Mouse (Mus musculus): ENCODE results near the gene Foxl1. TPM values are rescaled to one million over a fixed set of nuclear protein-coding genes. Genes with fewer than 3 reads are reported as not detected.

Gene Foxl1
- total RNA-seq, 2 experiments from 2014 or later = 0.21 TPM; not detected in 1

DNA sequence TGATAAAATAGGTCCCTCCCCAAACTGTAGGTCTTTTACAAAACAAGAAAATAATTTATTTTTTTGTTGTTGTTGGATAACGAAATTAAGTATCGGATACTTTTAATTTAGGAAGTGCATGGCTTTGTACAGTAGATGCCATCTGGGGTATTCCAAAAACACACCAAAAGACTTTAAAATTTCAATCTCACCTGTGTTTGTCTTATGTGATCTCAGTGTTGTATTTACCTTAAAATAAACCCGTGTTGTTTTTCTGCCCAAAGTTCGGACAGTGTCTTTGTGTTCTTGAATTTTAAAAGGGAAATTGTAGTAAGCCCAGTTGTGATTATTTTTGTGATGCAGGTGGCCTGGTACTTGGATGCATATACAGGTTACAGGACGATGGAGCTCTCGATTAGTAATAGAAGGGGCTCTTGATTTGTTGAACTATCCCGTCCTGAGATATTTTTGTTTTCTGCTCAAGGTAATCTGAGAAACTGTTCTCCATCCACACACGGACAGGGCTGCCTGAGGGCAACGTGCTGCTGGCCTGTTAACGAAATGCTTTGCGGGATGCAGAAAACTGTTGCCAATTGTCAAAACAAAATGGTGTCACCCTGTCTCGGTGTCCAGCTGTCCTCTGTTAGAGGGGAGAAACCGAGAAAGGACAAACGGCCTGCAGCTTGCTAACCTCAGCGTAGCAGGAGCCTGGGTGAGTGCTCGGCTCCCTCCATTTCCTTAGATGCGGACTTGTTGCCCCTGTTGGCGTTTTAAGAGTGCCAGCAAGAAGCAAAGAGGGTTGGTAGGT is 8.9 kb upstream of the Foxl1 start:
- no peak for DNase-seq (ENCODE audit: extremely low spot score in 1 of 2, low spot score in 2 of 2)
- TF ChIP-seq CTCF (IDR thresholded peaks at IDR 0.05) = no peak
- no peak overlapping the region for H3K4me3 ChIP-seq
- intact Hi-C loops (cut with DNase I) = loop anchor here (2.0 kb wide), 1 partner anchor 44 kb away; no protein-coding TSS in a partner anchor
- no peak overlapping the region for H3K27ac ChIP-seq

- Histone ChIP-seq H3K4me3 (no peak overlapping the region), H3K27ac (no peak overlapping the region)
- intact Hi-C loops (cut with DNase I) = loop anchor here (2.0 kb wide), 1 partner anchor 45 kb away; no protein-coding TSS in a partner anchor
- DNase-seq (ENCODE audit: extremely low spot score in 1 of 2, low spot score in 2 of 2) = no peak
- no peak for TF ChIP-seq CTCF (IDR thresholded peaks at IDR 0.05)
Observed at GRCm38 (mm10) chr8:121119635-121120455, 7.9 kb upstream of the Foxl1 start.

DNA sequence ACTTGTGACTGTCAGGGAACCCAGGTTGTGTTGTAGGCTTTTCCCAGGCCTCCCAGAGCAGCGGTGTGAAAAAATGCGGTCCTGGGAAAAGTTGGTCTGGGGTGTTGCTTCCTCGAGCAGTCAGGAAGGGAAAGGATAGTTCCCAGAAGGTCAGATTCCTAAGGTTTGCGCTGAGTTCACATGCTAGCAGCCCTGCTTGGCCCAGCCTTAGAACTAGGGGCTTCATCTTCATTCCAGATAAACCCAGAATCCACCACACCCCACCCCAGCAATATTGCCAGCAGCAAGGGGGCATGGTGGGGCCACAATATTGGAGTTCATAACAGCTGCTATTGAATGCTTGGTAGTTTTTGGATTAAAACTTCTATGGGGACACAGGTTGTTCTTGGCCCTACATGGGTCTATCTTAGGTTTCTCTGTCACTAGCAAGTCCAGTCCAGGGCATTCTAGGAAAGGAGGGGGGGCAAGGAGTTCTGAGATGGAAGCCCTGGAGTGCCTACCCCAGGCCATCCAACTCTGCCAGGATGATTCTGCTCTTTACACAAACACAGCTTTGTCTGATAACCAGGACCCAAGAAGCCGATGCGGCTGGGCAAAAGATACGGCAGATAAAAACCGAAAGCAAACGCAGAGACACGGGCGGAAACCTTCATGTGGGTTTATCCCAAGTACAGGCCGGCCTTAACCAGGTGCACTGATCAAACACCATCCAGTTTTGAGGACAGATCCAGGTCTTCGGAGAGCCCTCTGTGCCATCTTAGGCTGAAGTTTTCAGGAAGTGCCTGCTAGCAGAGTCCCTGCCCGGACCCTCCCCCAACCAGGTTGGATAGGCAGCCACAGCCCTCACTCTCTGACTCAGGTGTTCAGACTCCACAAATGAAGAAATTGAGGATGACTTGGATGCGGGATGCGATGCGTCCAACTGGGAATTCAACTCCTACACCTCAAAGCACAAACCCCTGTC is 7.0 kb upstream of the Foxl1 start:
- Histone ChIP-seq H3K4me3 (no peak overlapping the region), H3K27ac (no peak overlapping the region)
- no peak for DNase-seq (ENCODE audit: extremely low spot score in 1 of 2, low spot score in 2 of 2)
- intact Hi-C loops (cut with DNase I) = no loop called here
- TF ChIP-seq CTCF (IDR thresholded peaks at IDR 0.05) = no peak

DNA sequence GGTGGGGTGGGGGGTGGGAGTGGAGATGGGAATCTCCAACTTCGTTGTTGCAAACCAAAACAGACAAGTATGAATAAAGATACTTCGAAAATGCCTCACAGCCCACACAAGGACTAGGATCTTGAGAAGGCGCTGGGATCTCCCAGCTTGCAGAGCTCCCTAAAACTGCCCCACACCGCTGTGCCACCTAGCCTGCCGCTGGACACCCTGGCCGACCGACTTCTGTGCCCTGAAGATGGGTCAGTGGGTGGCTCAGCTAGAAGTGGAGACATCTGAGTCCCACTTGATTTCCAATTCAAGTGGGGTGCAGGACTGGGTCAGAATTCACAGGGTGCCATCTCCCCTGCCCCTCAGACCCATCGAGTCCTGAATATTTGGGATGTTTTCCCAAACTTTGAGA is 6.0 kb upstream of the Foxl1 start:
- intact Hi-C loops (cut with DNase I) = no loop called here
- H3K4me3 ChIP-seq = no peak overlapping the region
- no peak for DNase-seq (ENCODE audit: extremely low spot score in 1 of 2, low spot score in 2 of 2)
- H3K27ac ChIP-seq = no peak overlapping the region
- no peak for TF ChIP-seq CTCF (IDR thresholded peaks at IDR 0.05)

DNA sequence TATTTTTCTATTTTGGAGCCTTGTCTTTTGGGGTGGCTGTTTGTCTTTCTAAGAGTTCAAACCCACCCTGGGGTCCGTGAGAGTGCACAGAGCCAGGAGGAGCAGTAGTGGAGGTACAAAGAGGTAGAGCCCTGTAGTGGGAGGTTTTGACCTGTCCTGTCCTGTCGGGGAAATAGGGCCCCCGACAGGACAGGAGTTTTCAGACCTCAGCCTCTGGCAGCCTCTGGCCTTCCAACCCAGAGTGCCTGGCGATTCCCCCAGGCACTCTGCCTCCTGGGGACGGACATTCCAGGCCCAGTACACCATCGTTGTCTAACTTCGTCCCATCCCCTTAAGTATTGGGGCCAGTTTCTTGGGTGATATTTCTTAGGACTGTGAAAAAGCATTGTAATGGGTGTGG is 5.4 kb upstream of the Foxl1 start:
- intact Hi-C loops (cut with DNase I) = no loop called here
- no peak for DNase-seq (ENCODE audit: extremely low spot score in 1 of 2, low spot score in 2 of 2)
- no peak overlapping the region for H3K27ac ChIP-seq
- no peak overlapping the region for H3K4me3 ChIP-seq
- TF ChIP-seq CTCF (IDR thresholded peaks at IDR 0.05) = no peak

DNA sequence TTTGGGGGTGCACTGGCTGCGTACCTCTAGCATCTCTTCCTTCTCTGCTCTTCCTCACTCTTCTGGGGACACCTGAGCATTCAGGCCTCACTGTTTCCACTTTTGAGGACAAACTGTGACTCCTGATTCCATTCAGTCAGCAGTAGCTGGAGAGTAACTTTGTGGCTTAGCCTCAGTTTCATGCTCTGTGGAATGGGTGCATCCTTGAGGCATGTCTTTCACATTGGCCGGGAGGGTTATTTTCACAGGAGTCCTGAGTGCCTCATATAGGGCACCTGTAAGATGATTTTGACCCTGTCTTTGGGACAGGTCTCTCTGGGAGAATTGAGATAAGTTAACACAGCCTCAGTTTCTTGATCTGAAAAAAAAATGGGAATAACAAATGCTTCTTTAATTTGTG is 4.6 kb upstream of the Foxl1 start:
- Histone ChIP-seq H3K27ac (no peak overlapping the region), H3K4me3 (no peak overlapping the region)
- no peak for DNase-seq (ENCODE audit: extremely low spot score in 1 of 2, low spot score in 2 of 2)
- no peak for TF ChIP-seq CTCF (IDR thresholded peaks at IDR 0.05)
- intact Hi-C loops (cut with DNase I) = no loop called here

GRCm38 (mm10) chr8:121124547-121125239 is 3.0 kb upstream of the Foxl1 start:
- no peak for TF ChIP-seq CTCF (IDR thresholded peaks at IDR 0.05)
- Histone ChIP-seq H3K27ac (no peak overlapping the region), H3K4me3 (no peak overlapping the region)
- intact Hi-C loops (cut with DNase I) = no loop called here
- no peak for DNase-seq (ENCODE audit: extremely low spot score in 1 of 2, low spot score in 2 of 2)

- intact Hi-C loops (cut with DNase I) = no loop called here
- peak; percentile 43 to 57 for DNase-seq (ENCODE audit: extremely low spot score in 1 of 2, low spot score in 2 of 2)
- peak; percentile 43 for TF ChIP-seq CTCF (IDR thresholded peaks at IDR 0.05)
- H3K4me3 ChIP-seq = no peak overlapping the region
- H3K27ac ChIP-seq = no peak overlapping the region
Observed at GRCm38 (mm10) chr8:121125311-121125876, 2.3 kb upstream of the Foxl1 start.

DNA sequence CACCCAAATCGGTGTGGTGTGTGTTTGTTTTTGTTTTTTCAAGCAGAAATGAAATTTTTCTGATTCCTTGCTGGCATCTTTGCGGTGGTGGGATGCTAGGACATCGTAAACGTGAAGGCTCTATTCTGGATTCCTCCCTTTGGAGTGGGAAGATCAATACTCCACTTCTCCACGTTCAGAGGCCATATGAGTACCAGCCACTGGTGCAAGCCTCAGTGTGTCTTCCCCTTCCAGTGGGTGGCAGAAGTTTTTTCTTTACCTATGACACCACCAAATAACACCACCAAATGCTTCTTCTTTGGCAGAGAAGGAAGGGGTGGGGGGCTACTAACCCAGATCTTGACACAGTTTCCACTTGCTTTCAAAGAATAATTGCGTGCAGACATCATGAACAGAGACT is 1.5 kb upstream of the Foxl1 start:
- intact Hi-C loops (cut with DNase I) = no loop called here
- TF ChIP-seq CTCF (IDR thresholded peaks at IDR 0.05) = no peak
- DNase-seq (ENCODE audit: extremely low spot score in 1 of 2, low spot score in 2 of 2) = no peak
- H3K27ac ChIP-seq = no peak overlapping the region
- no peak overlapping the region for H3K4me3 ChIP-seq

- Histone ChIP-seq H3K27ac (no peak overlapping the region), H3K4me3 (no peak overlapping the region)
- intact Hi-C loops (cut with DNase I) = no loop called here
- no peak for DNase-seq (ENCODE audit: extremely low spot score in 1 of 2, low spot score in 2 of 2)
- TF ChIP-seq CTCF (IDR thresholded peaks at IDR 0.05) = no peak
Observed at GRCm38 (mm10) chr8:121126694-121127093, 1.0 kb upstream of the Foxl1 start.

- no peak overlapping the region for H3K27ac ChIP-seq
- intact Hi-C loops (cut with DNase I) = no loop called here
- TF ChIP-seq CTCF (IDR thresholded peaks at IDR 0.05) = no peak
- DNase-seq (ENCODE audit: extremely low spot score in 1 of 2, low spot score in 2 of 2) = no peak
- H3K4me3 ChIP-seq = no peak overlapping the region
Observed at GRCm38 (mm10) chr8:121127291-121127701, 444 bp upstream of the Foxl1 start.
